Mouse (Mus musculus): ENCODE results near the gene Rimkla. TPM values are rescaled to one million over a fixed set of nuclear protein-coding genes. Genes with fewer than 3 reads are reported as not detected.

The Rimkla gene
- total and polyA plus RNA-seq, 3 experiments, result not detected

- Histone ChIP-seq H3K4me3 (ENCODE audit: control insufficient read depth in 1 of 2, insufficient read depth in 1 of 2, low read depth in 2 of 2, low read length in 2 of 2) (no peak overlapping the region), H3K4me1 (ENCODE audit: control insufficient read depth in 1 of 2, insufficient read depth in 2 of 2, low read length in 2 of 2) (no peaks in the 10 kb centered on the region), H3K27me3 (ENCODE audit: control insufficient read depth in 1 of 2, insufficient read depth in 2 of 2, low read length in 2 of 2) (peaks cover 3 to 8% of the 10 kb centered on the region in 2 experiments; a peak in 3 of 4 replicates), H3K27ac (ENCODE audit: control insufficient read depth, low read depth, low read length) (no peak overlapping the region), H3K9me3 (replicated peaks; ENCODE audit: insufficient read depth, low read length) (no peaks in the 10 kb centered on the region), H3K79me2 (ENCODE audit: control insufficient read depth, insufficient read depth, low read length, poor library complexity) (no peaks in the 10 kb centered on the region), H3K9ac (ENCODE audit: control insufficient read depth, low read depth, low read length, poor library complexity, severe bottlenecking) (no peak overlapping the region), H3K36me3 (ENCODE audit: control insufficient read depth in 1 of 2, insufficient read depth in 2 of 2, low read length in 2 of 2) (no peaks in the 10 kb centered on the region)
- TF ChIP-seq ZMIZ1 (IDR thresholded peaks at IDR 0.05; ENCODE audit: low read depth, low read length) (no peak), CTCF (IDR thresholded peaks at IDR 0.05 in 2 of 3, conservative IDR thresholded peaks at IDR 0.05 in 1 of 3; ENCODE audit: control insufficient read depth in 1 of 3, insufficient read depth in 1 of 3, low read depth in 2 of 3, low read length in 3 of 3, poor library complexity in 1 of 3, severe bottlenecking in 1 of 3) (peak in 1 of 3 experiments; percentile 13; a peak in 2 of 6 replicates)
- peak; percentile 18 for DNase-seq (ENCODE audit: low read depth, low spot score)
Measured at GRCm38 (mm10) chr4:119511591-119511990, 19.2 kb upstream of the Rimkla start.

GRCm38 (mm10) chr4:119498319-119498848 is 6.0 kb upstream of the Rimkla start:
- Histone ChIP-seq H3K36me3 (ENCODE audit: control insufficient read depth in 1 of 2, insufficient read depth in 2 of 2, low read length in 2 of 2) (no peaks in the 10 kb centered on the region), H3K9me3 (replicated peaks; ENCODE audit: insufficient read depth, low read length) (no peaks in the 10 kb centered on the region), H3K4me1 (ENCODE audit: control insufficient read depth in 1 of 2, insufficient read depth in 2 of 2, low read length in 2 of 2) (no peaks in the 10 kb centered on the region), H3K9ac (ENCODE audit: control insufficient read depth, low read depth, low read length, poor library complexity, severe bottlenecking) (no peak overlapping the region), H3K4me3 (ENCODE audit: control insufficient read depth in 1 of 2, insufficient read depth in 1 of 2, low read depth in 2 of 2, low read length in 2 of 2) (no peak overlapping the region), H3K27me3 (ENCODE audit: control insufficient read depth in 1 of 2, insufficient read depth in 2 of 2, low read length in 2 of 2) (peaks cover 0 to 2% of the 10 kb centered on the region in 2 experiments; a peak in 2 of 4 replicates), H3K79me2 (ENCODE audit: control insufficient read depth, insufficient read depth, low read length, poor library complexity) (no peaks in the 10 kb centered on the region), H3K27ac (ENCODE audit: control insufficient read depth, low read depth, low read length) (no peak overlapping the region)
- TF ChIP-seq TCF12 (IDR thresholded peaks at IDR 0.05; ENCODE audit: low read depth, low read length), result no peak
- TF ChIP-seq MYB (IDR thresholded peaks at IDR 0.05; ENCODE audit: low read depth, low read length), result no peak
- TF ChIP-seq GABPA (IDR thresholded peaks at IDR 0.05; ENCODE audit: low read depth, low read length), result no peak
- TF ChIP-seq RAD21 (IDR thresholded peaks at IDR 0.05; ENCODE audit: low read depth, low read length), result no peak
- TF ChIP-seq POLR2AphosphoS2 (IDR thresholded peaks at IDR 0.05; ENCODE audit: low read length), result no peak
- TF ChIP-seq E2F4 (IDR thresholded peaks at IDR 0.05; ENCODE audit: borderline replicate concordance, low read depth, low read length), result no peak
- TF ChIP-seq ELF1 (IDR thresholded peaks at IDR 0.05; ENCODE audit: low read depth, low read length), result no peak
- no peak for DNase-seq (ENCODE audit: low read depth, low spot score)

DNA sequence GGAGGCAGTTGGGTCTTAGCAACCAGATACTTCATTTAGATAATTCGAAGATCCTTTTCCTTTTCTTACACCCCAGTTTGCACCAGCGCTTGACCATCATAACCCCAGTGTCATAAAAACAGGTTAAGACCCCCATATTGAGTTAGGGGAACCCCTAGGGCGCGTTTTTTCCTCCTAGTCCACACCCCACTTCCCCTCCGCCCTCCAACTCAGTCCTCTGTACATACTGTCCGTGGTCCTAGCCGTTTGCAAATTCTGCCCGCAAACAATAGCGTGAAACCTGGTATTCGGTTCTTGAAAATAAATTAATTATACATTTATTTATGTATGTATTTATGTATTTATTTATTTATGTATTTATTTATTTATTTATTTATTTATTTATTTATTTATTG is 502 bp upstream of the Rimkla start:
- TF ChIP-seq EP300 (IDR thresholded peaks at IDR 0.05; ENCODE audit: low read depth in 1 of 2, low read length in 2 of 2) (no peak), MYB (IDR thresholded peaks at IDR 0.05; ENCODE audit: low read depth, low read length) (no peak), CHD2 (IDR thresholded peaks at IDR 0.05; ENCODE audit: low read length) (no peak), MAZ (IDR thresholded peaks at IDR 0.05; ENCODE audit: low read depth, low read length) (no peak), BHLHE40 (IDR thresholded peaks at IDR 0.05; ENCODE audit: borderline replicate concordance, low read depth, low read length) (no peak), ZMIZ1 (IDR thresholded peaks at IDR 0.05; ENCODE audit: low read depth, low read length) (no peak), USF2 (IDR thresholded peaks at IDR 0.05; ENCODE audit: borderline replicate concordance in 1 of 2, insufficient read depth in 1 of 2, low read depth in 1 of 2, low read length in 2 of 2) (no peak), KAT2A (conservative IDR thresholded peaks at IDR 0.05; ENCODE audit: low read depth, low read length) (no peak), NELFE (IDR thresholded peaks at IDR 0.05; ENCODE audit: low read depth, low read length) (no peak), TBP (IDR thresholded peaks at IDR 0.05; ENCODE audit: low read depth, low read length) (no peak), SMC3 (IDR thresholded peaks at IDR 0.05; ENCODE audit: low read depth, low read length) (no peak), NRF1 (IDR thresholded peaks at IDR 0.05; ENCODE audit: insufficient read depth, low read depth, low read length, poor library complexity, severe bottlenecking) (no peak), SIN3A (IDR thresholded peaks at IDR 0.05; ENCODE audit: low read length) (no peak)
- no peaks in the 10 kb centered on the region for H3K79me2 ChIP-seq (ENCODE audit: control insufficient read depth, insufficient read depth, low read length, poor library complexity)
- no peaks in the 10 kb centered on the region for H3K36me3 ChIP-seq (ENCODE audit: control insufficient read depth in 1 of 2, insufficient read depth in 2 of 2, low read length in 2 of 2)
- H3K9ac ChIP-seq (ENCODE audit: control insufficient read depth, low read depth, low read length, poor library complexity, severe bottlenecking), result no peak overlapping the region
- no peaks in the 10 kb centered on the region for H3K9me3 ChIP-seq (replicated peaks; ENCODE audit: insufficient read depth, low read length)
- no peak overlapping the region for H3K4me3 ChIP-seq (ENCODE audit: control insufficient read depth in 1 of 2, insufficient read depth in 1 of 2, low read depth in 2 of 2, low read length in 2 of 2)
- H3K27ac ChIP-seq (ENCODE audit: control insufficient read depth, low read depth, low read length), result no peak overlapping the region
- H3K4me1 ChIP-seq (ENCODE audit: control insufficient read depth in 1 of 2, insufficient read depth in 2 of 2, low read length in 2 of 2), result no peaks in the 10 kb centered on the region
- H3K27me3 ChIP-seq (ENCODE audit: control insufficient read depth in 1 of 2, insufficient read depth in 2 of 2, low read length in 2 of 2), result no peaks in the 10 kb centered on the region
- no peak for DNase-seq (ENCODE audit: low read depth, low spot score)

All from MEL (cell line).